Comparison of ENCODE assay signal across 8 mouse cellular contexts in the genomic region with DNA sequence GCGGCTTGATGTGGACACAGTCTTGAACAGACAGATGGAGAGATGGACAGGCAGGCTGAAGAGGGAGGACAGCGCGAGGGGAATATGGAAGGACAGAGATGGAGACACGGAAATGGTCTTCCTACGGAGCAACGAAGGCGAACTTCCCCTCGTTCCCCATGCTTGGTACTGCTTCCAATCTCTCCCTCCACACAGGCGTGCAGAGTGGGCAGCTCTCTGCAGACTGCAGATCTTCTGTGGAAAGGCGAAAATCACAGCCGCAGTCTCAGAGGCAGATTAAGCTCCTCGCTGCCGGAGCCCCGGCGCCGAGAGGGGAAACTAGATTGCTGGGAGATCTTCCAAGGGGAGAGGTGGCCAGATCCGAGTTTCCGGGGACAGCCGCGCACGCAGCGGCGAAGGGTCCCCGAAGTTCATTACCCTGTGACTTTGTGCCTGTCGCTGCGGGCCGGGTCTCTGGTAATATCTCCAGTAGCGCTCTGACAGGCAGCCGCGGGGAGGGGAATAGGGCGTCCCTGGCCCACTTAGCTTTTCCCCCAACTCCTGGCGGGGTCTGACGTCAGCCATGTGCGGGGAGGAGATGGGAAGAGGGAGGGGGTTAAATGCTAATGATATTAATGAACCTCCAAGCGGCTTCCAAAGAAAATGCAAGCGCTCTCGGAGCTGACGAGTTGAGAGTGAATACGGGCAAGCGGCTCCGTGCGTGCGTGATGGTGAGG. TPM values are rescaled to one million over a fixed set of nuclear protein-coding genes. Genes with fewer than 3 reads are reported as not detected.
A peak's percentile ranks its signal among the peaks of the same experiment; 100 is the strongest.
DNase-seq lines count a peak whose midpoint lies in the region; ATAC-seq and TF ChIP-seq lines count a peak whose summit lies in the region.

A gene (minus strand): TSS at position 476 of the 716 bp plus-strand sequence.
A gene (plus strand): TSS at position 666 of the 716 bp plus-strand sequence.

- peaks cover 4% of the 10 kb centered on the region for H3K9me3 ChIP-seq in hindbrain, embryonic 10.5 days
- no peaks in the 10 kb centered on the region for H3K9me3 ChIP-seq in neural tube, embryonic 12.5 days

- no peak within 1 kb of the TSS for H3K27ac ChIP-seq in heart, adult 2 months
- no peak within 1 kb of the TSS for H3K27ac ChIP-seq in brown adipose tissue, adult 24 weeks (replicated peaks; ENCODE audit: low read depth, low read length)
- 0 out of 2 replicates have a peak within 1 kb of the TSS, but pooled peaks have one; percentile 3 for H3K27ac ChIP-seq in hindbrain, embryonic 10.5 days
- no peak within 1 kb of the TSS for H3K27ac ChIP-seq in neural tube, embryonic 12.5 days

- H3K36me3 ChIP-seq in heart, adult 2 months (ENCODE audit: control insufficient read depth, insufficient read depth, low read length): no peaks in the 10 kb centered on the region
- no peaks in the 10 kb centered on the region for H3K36me3 ChIP-seq in hindbrain, embryonic 10.5 days
- H3K36me3 ChIP-seq in neural tube, embryonic 12.5 days: no peaks in the 10 kb centered on the region

- H3K9ac ChIP-seq in heart, adult 2 months (ENCODE audit: low read depth, low read length): no peak within 1 kb of the TSS
- H3K9ac ChIP-seq in neural tube, embryonic 12.5 days: no peak within 1 kb of the TSS

- peak within 1 kb of the TSS; percentile 40 for H3K4me2 ChIP-seq in neural tube, embryonic 12.5 days (replicated peaks)

- H3K4me1 ChIP-seq in heart, adult 2 months (ENCODE audit: control insufficient read depth, insufficient read depth, low read length): peaks cover 2% of the 10 kb centered on the region; the same call in 1 of the 2 replicates
- peaks cover 2% of the 10 kb centered on the region; the same call in 1 of the 2 replicates for H3K4me1 ChIP-seq in brown adipose tissue, adult 24 weeks (ENCODE audit: control insufficient read depth, insufficient read depth, insufficient read length, low read length)
- H3K4me1 ChIP-seq in hindbrain, embryonic 10.5 days (replicated peaks): peaks cover 55% of the 10 kb centered on the region
- peaks cover 17% of the 10 kb centered on the region for H3K4me1 ChIP-seq in neural tube, embryonic 12.5 days

- DNase-seq in heart, adult 2 months: peak; percentile 27 to 50
- no peak for DNase-seq in heart, adult 11 months
- DNase-seq in hindbrain, embryonic 10.5 days (ENCODE audit: low spot score): peak; percentile 72
- DNase-seq in layer of hippocampus, postnatal 36 days: peak; percentile 71 to 73
- no peak for DNase-seq in urinary bladder, postnatal 10 days (ENCODE audit: low spot score)

- no peak for TF ChIP-seq EP300 in heart, adult 2 months (IDR thresholded peaks at IDR 0.05; ENCODE audit: insufficient read depth, low read depth, low read length)

- TF ChIP-seq CTCF in heart, adult 2 months (IDR thresholded peaks at IDR 0.05): no peak

- WGBS in heart, adult 2 months: 2% methylated on average over 43 of the region's 43 CpGs
- under 1% methylated on average over 43 of the region's 43 CpGs for WGBS in hindbrain, embryonic 10.5 days
- WGBS in neural tube, embryonic 12.5 days: under 1% methylated on average over 43 of the region's 43 CpGs

- H3K27me3 ChIP-seq in heart, adult 2 months (ENCODE audit: control insufficient read depth, insufficient read depth, low read length): peaks cover 58% of the 10 kb centered on the region
- peaks cover 100% of the 10 kb centered on the region for H3K27me3 ChIP-seq in hindbrain, embryonic 10.5 days (ENCODE audit: insufficient read depth, poor library complexity, severe bottlenecking)
- peaks cover 98% of the 10 kb centered on the region for H3K27me3 ChIP-seq in neural tube, embryonic 12.5 days (replicated peaks)

- TF ChIP-seq POLR2A in heart, adult 2 months (IDR thresholded peaks at IDR 0.05; ENCODE audit: insufficient read depth, low read depth, low read length): no peak

- intact Hi-C loops in heart, adult 2 months (cut with DNase I): loop anchor here (5.0 kb wide), 1 partner anchor 49 kb away; no protein-coding TSS in a partner anchor

- no peaks in the 10 kb centered on the region for H3K79me2 ChIP-seq in heart, adult 2 months (replicated peaks; ENCODE audit: control insufficient read depth, insufficient read depth, low read length)

- ATAC-seq in neural tube, embryonic 12.5 days (ENCODE audit: low FRiP score, low read depth): no peak
- no peak for ATAC-seq in erythroblast, adult 5-6 weeks (replicated peaks; ENCODE audit: low FRiP score, poor library complexity, severe bottlenecking)

- H3K4me3 ChIP-seq in heart, adult 2 months: peak within 1 kb of the TSS; percentile 22
- H3K4me3 ChIP-seq in brown adipose tissue, adult 24 weeks (ENCODE audit: insufficient read depth, low read depth, low read length): peak within 1 kb of the TSS; percentile 27
- peak within 1 kb of the TSS; percentile 39 for H3K4me3 ChIP-seq in hindbrain, embryonic 10.5 days
- H3K4me3 ChIP-seq in neural tube, embryonic 12.5 days: 0 out of 2 replicates have a peak within 1 kb of the TSS, but pooled peaks have one; percentile 9

RNA-seq across cellular contexts. Expression of the first gene that starts in this region (rescaled TPM):
- not detected for total RNA-seq in heart, adult 2 months (2021)
- polyA plus RNA-seq in heart, adult 2 months (2012; rRNA removed): not detected in 2 replicates
- not detected in 2 replicates for polyA plus RNA-seq in brown adipose tissue, adult 24 weeks (2012; ENCODE audit: insufficient read depth, insufficient read length, missing spikeins)
- polyA plus RNA-seq in hindbrain, embryonic 10.5 days (2016; fragmentation: Nextera tagmentation; extraction: Ambion mirVana): 1.2 and 3.0 TPM in 2 replicates
- 10 to 100 TPM; 14.1 TPM for total RNA-seq in layer of hippocampus, postnatal 36 days (2021)
- not detected in 2 replicates for polyA plus RNA-seq in neural tube, embryonic 12.5 days (2016; fragmentation: Nextera tagmentation; extraction: Ambion mirVana)
- not detected in 2 replicates for total RNA-seq in erythroblast, adult 5-6 weeks (2015; ENCODE audit: low replicate concordance)
- not detected in 2 replicates for total RNA-seq in erythroblast, adult 5-6 weeks (2017; ENCODE audit: low replicate concordance)

RNA-seq across cellular contexts. Expression of the second gene that starts in this region (rescaled TPM):
- 10 to 100 TPM; 18.0 to 19.2 TPM for total RNA-seq in heart, adult 2 months (2021)
- 14.0 and 18.4 TPM in 2 replicates for polyA plus RNA-seq in heart, adult 2 months (2012; rRNA removed)
- 12.0 and 13.4 TPM in 2 replicates for polyA plus RNA-seq in brown adipose tissue, adult 24 weeks (2012; ENCODE audit: insufficient read depth, insufficient read length, missing spikeins)
- polyA plus RNA-seq in hindbrain, embryonic 10.5 days (2016; fragmentation: Nextera tagmentation; extraction: Ambion mirVana): 15.3 and 16.1 TPM in 2 replicates
- total RNA-seq in layer of hippocampus, postnatal 36 days (2021): 10 to 100 TPM; 55.7 to 57.0 TPM
- polyA plus RNA-seq in neural tube, embryonic 12.5 days (2016; fragmentation: Nextera tagmentation; extraction: Ambion mirVana): 21.7 and 24.1 TPM in 2 replicates
- 14.6 and 24.2 TPM in 2 replicates for total RNA-seq in erythroblast, adult 5-6 weeks (2015; ENCODE audit: low replicate concordance)
- total RNA-seq in erythroblast, adult 5-6 weeks (2017; ENCODE audit: low replicate concordance): 14.7 and 18.0 TPM in 2 replicates

Comparison
In these comparisons a context has a peak if more than half of its experiments do, and no peak if none do; other contexts are left out.
1. RNA of the first gene that starts in this region (total RNA-seq): 14.1 TPM in layer of hippocampus, postnatal 36 days; not detected in erythroblast, adult 5-6 weeks and not detected in heart, adult 2 months; every median in the first group is over 10 times any median in the second.
2. DNase-seq: peak in heart, adult 2 months (2 of 2), hindbrain, embryonic 10.5 days (single experiment) and layer of hippocampus, postnatal 36 days (2 of 2); none in heart, adult 11 months (single experiment) and urinary bladder, postnatal 10 days (single experiment).
3. Peak in every context shown above with its lines, with median percentiles within 50 percentile points of each other: H3K4me3 ChIP-seq.